24 mouse cellular contexts compared by ENCODE assay signal in genomic region chr5:149204822-149205221, GRCm38 (mm10). TPM values are rescaled to one million over a fixed set of nuclear protein-coding genes. Genes with fewer than 3 reads are reported as not detected.
DNase-seq lines count a peak whose midpoint lies in the region; ATAC-seq lines count a peak whose summit lies in the region.
"Had no signal": no experiment of that assay in that cellular context is flagged by ENCODE, and none has a peak within 500 bp of the region (broad histone marks: within the 10 kb centered on the region; RNA-seq: fewer than 3 reads in every experiment).

No protein-coding gene starts in this region.

- H3K4me3 ChIP-seq in embryonic facial prominence, embryonic 13.5 days: no peak overlapping the region
- no peak overlapping the region for H3K4me3 ChIP-seq in embryonic facial prominence, embryonic 10.5 days
- H3K4me3 ChIP-seq in limb, embryonic 13.5 days: no peak overlapping the region
- H3K4me3 ChIP-seq in limb, embryonic 10.5 days: no peak overlapping the region
- no peak overlapping the region for H3K4me3 ChIP-seq in liver, embryonic 16.5 days (ENCODE audit: low read depth, low read length)
- H3K4me3 ChIP-seq: embryonic facial prominence, embryonic 12.5 days; forebrain, embryonic 12.5 days; heart, embryonic 10.5 days; hindbrain, embryonic 13.5 days had no signal

- peak overlapping the region; percentile 18; the same call in 1 of the 2 replicates for H3K27ac ChIP-seq in embryonic facial prominence, embryonic 13.5 days
- no peak overlapping the region for H3K27ac ChIP-seq in embryonic facial prominence, embryonic 10.5 days (replicated peaks)
- 0 out of 2 replicates have a peak overlapping the region, but pooled peaks have one; percentile 0 for H3K27ac ChIP-seq in limb, embryonic 13.5 days
- no peak overlapping the region for H3K27ac ChIP-seq in limb, embryonic 10.5 days
- 0 out of 2 replicates have a peak overlapping the region, but pooled peaks have one; percentile 3 for H3K27ac ChIP-seq in liver, embryonic 16.5 days (ENCODE audit: low read length)
- H3K27ac ChIP-seq: embryonic facial prominence, embryonic 12.5 days; forebrain, embryonic 12.5 days; heart, embryonic 10.5 days; hindbrain, embryonic 13.5 days; hindbrain, postnatal 0 days had no signal

- peaks cover 34% of the 10 kb centered on the region for H3K4me1 ChIP-seq in embryonic facial prominence, embryonic 13.5 days
- H3K4me1 ChIP-seq in embryonic facial prominence, embryonic 10.5 days: peaks cover 16% of the 10 kb centered on the region
- H3K4me1 ChIP-seq in limb, embryonic 13.5 days: 0 out of 2 replicates have a peak, but pooled peaks cover 9% of the 10 kb centered on the region
- no peaks in the 10 kb centered on the region for H3K4me1 ChIP-seq in limb, embryonic 10.5 days
- peaks cover 3% of the 10 kb centered on the region; the same call in 1 of the 2 replicates for H3K4me1 ChIP-seq in liver, embryonic 16.5 days (ENCODE audit: control insufficient read depth, low read depth, low read length)

- ATAC-seq in embryonic facial prominence, embryonic 13.5 days (ENCODE audit: insufficient number of reproducible peaks, insufficient read depth, low FRiP score, low TSS enrichment, low read depth): no peak
- no peak for ATAC-seq in limb, embryonic 13.5 days (ENCODE audit: low FRiP score, low read depth)
- ATAC-seq in liver, embryonic 16.5 days (ENCODE audit: low read depth): peak; percentile 68
- ATAC-seq: CD4-positive, CD25-positive, alpha-beta regulatory T cell, adult 4 months; forebrain, postnatal 0 days; hindbrain, postnatal 0 days had no signal

- no peak overlapping the region for H3K9ac ChIP-seq in embryonic facial prominence, embryonic 13.5 days
- H3K9ac ChIP-seq in limb, embryonic 13.5 days: no peak overlapping the region
- no peak overlapping the region for H3K9ac ChIP-seq in liver, embryonic 16.5 days (ENCODE audit: low read depth, low read length)
- H3K9ac ChIP-seq: embryonic facial prominence, embryonic 12.5 days; forebrain, embryonic 12.5 days; forebrain, postnatal 0 days had no signal

- no peaks in the 10 kb centered on the region for H3K27me3 ChIP-seq in embryonic facial prominence, embryonic 13.5 days
- H3K27me3 ChIP-seq in embryonic facial prominence, embryonic 10.5 days (replicated peaks; ENCODE audit: low read depth, poor library complexity, severe bottlenecking): no peaks in the 10 kb centered on the region
- H3K27me3 ChIP-seq in limb, embryonic 13.5 days: no peaks in the 10 kb centered on the region
- no peaks in the 10 kb centered on the region for H3K27me3 ChIP-seq in limb, embryonic 10.5 days (ENCODE audit: low read depth, poor library complexity, severe bottlenecking)
- no peaks in the 10 kb centered on the region for H3K27me3 ChIP-seq in liver, embryonic 16.5 days (ENCODE audit: control insufficient read depth, insufficient read depth, low read depth, low read length)
- H3K27me3 ChIP-seq: embryonic facial prominence, embryonic 12.5 days; forebrain, embryonic 12.5 days; hindbrain, embryonic 13.5 days had no signal

- DNase-seq in embryonic facial prominence, embryonic 10.5 days (ENCODE audit: low spot score): no peak
- DNase-seq in limb, embryonic 10.5 days (ENCODE audit: low spot score): no peak
- peak; percentile 48 for DNase-seq in yolk sac, embryonic 10.5 days (ENCODE audit: low spot score)
- no peak for DNase-seq in adrenal gland, postnatal 25 days
- DNase-seq: adrenal gland, adult 8-10 months; B cell, adult 2 months; cerebellum, adult 11 months; cerebellum, adult 8-10 months; cerebellum, postnatal 14 days; embryo, embryonic 11 days; forebrain, postnatal 0 days; gastrocnemius, postnatal 25 days; heart, adult 18-20 months; heart, postnatal 10 days had no signal

- WGBS in embryonic facial prominence, embryonic 13.5 days: 91% methylated on average over 7 of the region's 7 CpGs
- WGBS in embryonic facial prominence, embryonic 10.5 days: 91% methylated on average over 7 of the region's 7 CpGs
- WGBS in limb, embryonic 13.5 days: 89% methylated on average over 7 of the region's 7 CpGs
- WGBS in limb, embryonic 10.5 days: 94% methylated on average over 7 of the region's 7 CpGs
- 82% methylated on average over 7 of the region's 7 CpGs for WGBS in liver, embryonic 16.5 days (ENCODE audit: insufficient replicate concordance)

- peaks cover 79% of the 10 kb centered on the region for H3K36me3 ChIP-seq in embryonic facial prominence, embryonic 13.5 days
- H3K36me3 ChIP-seq in embryonic facial prominence, embryonic 10.5 days (replicated peaks): peaks cover 92% of the 10 kb centered on the region
- peaks cover 86% of the 10 kb centered on the region for H3K36me3 ChIP-seq in limb, embryonic 13.5 days
- peaks cover 94% of the 10 kb centered on the region for H3K36me3 ChIP-seq in limb, embryonic 10.5 days
- H3K36me3 ChIP-seq in liver, embryonic 16.5 days (ENCODE audit: control insufficient read depth, insufficient read depth): peaks cover 42% of the 10 kb centered on the region

- H3K4me2 ChIP-seq in embryonic facial prominence, embryonic 13.5 days: no peak overlapping the region
- no peak overlapping the region for H3K4me2 ChIP-seq in limb, embryonic 13.5 days (replicated peaks)
- H3K4me2 ChIP-seq in liver, embryonic 16.5 days (ENCODE audit: low read depth, low read length): no peak overlapping the region
- H3K4me2 ChIP-seq: embryonic facial prominence, embryonic 12.5 days; forebrain, embryonic 12.5 days; hindbrain, embryonic 13.5 days had no signal

- no peaks in the 10 kb centered on the region for H3K9me3 ChIP-seq in embryonic facial prominence, embryonic 13.5 days
- no peaks in the 10 kb centered on the region for H3K9me3 ChIP-seq in embryonic facial prominence, embryonic 10.5 days
- H3K9me3 ChIP-seq in limb, embryonic 13.5 days: no peaks in the 10 kb centered on the region
- no peaks in the 10 kb centered on the region for H3K9me3 ChIP-seq in limb, embryonic 10.5 days (replicated peaks)
- no peaks in the 10 kb centered on the region for H3K9me3 ChIP-seq in liver, embryonic 16.5 days (replicated peaks; ENCODE audit: control insufficient read depth, low read length)
- H3K9me3 ChIP-seq: embryonic facial prominence, embryonic 12.5 days; forebrain, embryonic 12.5 days; G1E; heart, embryonic 10.5 days; hindbrain, embryonic 13.5 days had no signal

RNA-seq across cellular contexts. Expression of gene Hmgb1, which starts 20.5 kb away (rescaled TPM):
- 1,696 and 1,769 TPM in 2 replicates for polyA plus RNA-seq in embryonic facial prominence, embryonic 13.5 days (2015; fragmentation: Nextera tagmentation; extraction: Ambion mirVana)
- polyA plus RNA-seq in embryonic facial prominence, embryonic 10.5 days (2016; fragmentation: Nextera tagmentation; extraction: Ambion mirVana): 1,556 and 1,753 TPM in 2 replicates
- 1,754 and 1,889 TPM in 2 replicates for polyA plus RNA-seq in limb, embryonic 13.5 days (2015; fragmentation: Nextera tagmentation; extraction: Ambion mirVana)
- polyA plus RNA-seq in limb, embryonic 10.5 days (2016; fragmentation: Nextera tagmentation; extraction: Ambion mirVana): 1,666 and 1,835 TPM in 2 replicates
- 379 and 433 TPM in 2 replicates for polyA plus RNA-seq in liver, embryonic 16.5 days (2015; fragmentation: Nextera tagmentation; extraction: Ambion mirVana)
- total RNA-seq in adrenal gland, postnatal 25 days (2021): 152 and 186 TPM in 2 replicates

RNA-seq across cellular contexts. Expression of gene Uspl1, which starts 20.7 kb away (rescaled TPM):
- 49.7 and 50.2 TPM in 2 replicates for polyA plus RNA-seq in embryonic facial prominence, embryonic 13.5 days (2015; fragmentation: Nextera tagmentation; extraction: Ambion mirVana)
- polyA plus RNA-seq in embryonic facial prominence, embryonic 10.5 days (2016; fragmentation: Nextera tagmentation; extraction: Ambion mirVana): 76.3 and 78.3 TPM in 2 replicates
- 58.0 and 59.5 TPM in 2 replicates for polyA plus RNA-seq in limb, embryonic 13.5 days (2015; fragmentation: Nextera tagmentation; extraction: Ambion mirVana)
- polyA plus RNA-seq in limb, embryonic 10.5 days (2016; fragmentation: Nextera tagmentation; extraction: Ambion mirVana): 72.9 and 78.7 TPM in 2 replicates
- 16.1 and 17.2 TPM in 2 replicates for polyA plus RNA-seq in liver, embryonic 16.5 days (2015; fragmentation: Nextera tagmentation; extraction: Ambion mirVana)
- total RNA-seq in adrenal gland, postnatal 25 days (2021): 30.4 and 32.5 TPM in 2 replicates

RNA-seq across cellular contexts. Expression of gene Alox5ap, which starts 59.7 kb away (rescaled TPM):
- polyA plus RNA-seq in embryonic facial prominence, embryonic 13.5 days (2015; fragmentation: Nextera tagmentation; extraction: Ambion mirVana): 10.4 TPM in 2 replicates
- polyA plus RNA-seq in embryonic facial prominence, embryonic 10.5 days (2016; fragmentation: Nextera tagmentation; extraction: Ambion mirVana): 5.5 and 5.8 TPM in 2 replicates
- 12.6 and 13.1 TPM in 2 replicates for polyA plus RNA-seq in limb, embryonic 13.5 days (2015; fragmentation: Nextera tagmentation; extraction: Ambion mirVana)
- polyA plus RNA-seq in limb, embryonic 10.5 days (2016; fragmentation: Nextera tagmentation; extraction: Ambion mirVana): 6.2 and 8.7 TPM in 2 replicates
- polyA plus RNA-seq in liver, embryonic 16.5 days (2015; fragmentation: Nextera tagmentation; extraction: Ambion mirVana): 47.5 and 49.0 TPM in 2 replicates
- total RNA-seq in adrenal gland, postnatal 25 days (2021): 9.4 and 14.1 TPM in 2 replicates

Comparison
In these comparisons a context has a peak if more than half of its experiments do, and no peak if none do; other contexts are left out.
1. H3K27ac ChIP-seq: peak in embryonic facial prominence, embryonic 13.5 days (single experiment), limb, embryonic 13.5 days (single experiment) and liver, embryonic 16.5 days (single experiment); none in embryonic facial prominence, embryonic 10.5 days (single experiment) and limb, embryonic 10.5 days (single experiment).